Comparison of ENCODE assay signal across 24 mouse cellular contexts in genomic region chr3:79925950-79926697, GRCm38 (mm10). TPM values are rescaled to one million over a fixed set of nuclear protein-coding genes. Genes with fewer than 3 reads are reported as not detected.
DNase-seq lines count a peak whose midpoint lies in the region; ATAC-seq and TF ChIP-seq lines count a peak whose summit lies in the region.
"Had no signal": no experiment of that assay in that cellular context is flagged by ENCODE, and none has a peak within 500 bp of the region (broad histone marks: within the 10 kb centered on the region; RNA-seq: fewer than 3 reads in every experiment).

No protein-coding gene starts in this region.

- no peaks in the 10 kb centered on the region for H3K9me3 ChIP-seq in forebrain, embryonic 13.5 days (replicated peaks)
- H3K9me3 ChIP-seq in forebrain, postnatal 0 days (ENCODE audit: low read length): no peaks in the 10 kb centered on the region
- no peaks in the 10 kb centered on the region for H3K9me3 ChIP-seq in heart, embryonic 16.5 days (replicated peaks; ENCODE audit: control insufficient read depth, low read length)
- H3K9me3 ChIP-seq: embryonic facial prominence, embryonic 15.5 days; forebrain, embryonic 10.5 days; intestine, embryonic 15.5 days; midbrain, embryonic 15.5 days had no signal

- 0 out of 2 replicates have a peak, but pooled peaks have one; percentile 21 for ATAC-seq in forebrain, embryonic 13.5 days
- ATAC-seq in forebrain, postnatal 0 days: no peak
- no peak for ATAC-seq in heart, embryonic 16.5 days (replicated peaks; ENCODE audit: extremely low read depth, insufficient read depth, low FRiP score)
- ATAC-seq: activated CD4-positive, CD25-positive, alpha-beta regulatory T cell, adult 4 months; CD4-positive, CD25-positive, alpha-beta regulatory T cell, adult 4 months; intestine, embryonic 15.5 days; midbrain, embryonic 15.5 days had no signal

- no peak overlapping the region for H3K27ac ChIP-seq in forebrain, embryonic 13.5 days
- H3K27ac ChIP-seq in forebrain, postnatal 0 days (ENCODE audit: low read depth, low read length): no peak overlapping the region
- peak overlapping the region; percentile 68 for H3K27ac ChIP-seq in heart, embryonic 16.5 days (ENCODE audit: low read length)
- H3K27ac ChIP-seq: embryonic facial prominence, embryonic 15.5 days; forebrain, embryonic 10.5 days; gastrocnemius, adult 2 months; hindbrain, embryonic 14.5 days; intestine, embryonic 15.5 days; liver, embryonic 14.5 days; midbrain, embryonic 15.5 days had no signal

- H3K4me1 ChIP-seq in forebrain, embryonic 13.5 days: no peaks in the 10 kb centered on the region
- no peaks in the 10 kb centered on the region for H3K4me1 ChIP-seq in forebrain, postnatal 0 days (ENCODE audit: insufficient read depth)
- H3K4me1 ChIP-seq in heart, embryonic 16.5 days (ENCODE audit: control insufficient read depth, insufficient read depth, low read length): peaks cover 40% of the 10 kb centered on the region
- H3K4me1 ChIP-seq: intestine, embryonic 15.5 days had no signal

- H3K4me3 ChIP-seq in forebrain, embryonic 13.5 days: no peak overlapping the region
- no peak overlapping the region for H3K4me3 ChIP-seq in forebrain, postnatal 0 days (ENCODE audit: low read depth, low read length)
- no peak overlapping the region for H3K4me3 ChIP-seq in heart, embryonic 16.5 days (ENCODE audit: low read length)
- H3K4me3 ChIP-seq: embryonic facial prominence, embryonic 15.5 days; forebrain, embryonic 10.5 days; gastrocnemius, adult 2 months; intestine, embryonic 15.5 days; midbrain, embryonic 15.5 days; myocyte had no signal

- H3K4me2 ChIP-seq in forebrain, embryonic 13.5 days: no peak overlapping the region
- H3K4me2 ChIP-seq in forebrain, postnatal 0 days (ENCODE audit: low read depth): no peak overlapping the region
- no peak overlapping the region for H3K4me2 ChIP-seq in heart, embryonic 16.5 days (ENCODE audit: low read depth, low read length)
- H3K4me2 ChIP-seq: embryonic facial prominence, embryonic 15.5 days; hindbrain, embryonic 14.5 days; intestine, embryonic 15.5 days; midbrain, embryonic 15.5 days had no signal

- no peaks in the 10 kb centered on the region for H3K36me3 ChIP-seq in forebrain, embryonic 13.5 days (ENCODE audit: poor library complexity, severe bottlenecking)
- H3K36me3 ChIP-seq in forebrain, postnatal 0 days (ENCODE audit: insufficient read depth): no peaks in the 10 kb centered on the region
- peaks cover 6% of the 10 kb centered on the region; the same call in 1 of the 2 replicates for H3K36me3 ChIP-seq in heart, embryonic 16.5 days (ENCODE audit: control insufficient read depth, insufficient read depth)
- H3K36me3 ChIP-seq in splenic B cell, adult 2 months (ENCODE audit: control insufficient read depth, insufficient read depth, low read length, poor library complexity, severe bottlenecking): no peaks in the 10 kb centered on the region
- H3K36me3 ChIP-seq: embryonic facial prominence, embryonic 15.5 days; forebrain, embryonic 10.5 days; intestine, embryonic 15.5 days; midbrain, embryonic 15.5 days had no signal

- TF ChIP-seq CTCF in forebrain, postnatal 0 days (IDR thresholded peaks at IDR 0.05; ENCODE audit: low read depth): no peak

- 66% methylated on average over 5 of the region's 5 CpGs for WGBS in forebrain, embryonic 13.5 days
- 69% methylated on average over 5 of the region's 5 CpGs for WGBS in forebrain, postnatal 0 days
- WGBS in heart, embryonic 16.5 days: 67% methylated on average over 5 of the region's 5 CpGs

- H3K27me3 ChIP-seq in forebrain, embryonic 13.5 days: no peaks in the 10 kb centered on the region
- H3K27me3 ChIP-seq in forebrain, postnatal 0 days (ENCODE audit: insufficient read depth, low read length): no peaks in the 10 kb centered on the region
- H3K27me3 ChIP-seq in heart, embryonic 16.5 days (ENCODE audit: control insufficient read depth, insufficient read depth, low read length): no peaks in the 10 kb centered on the region
- no peaks in the 10 kb centered on the region; the same call in 1 of the 2 replicates for H3K27me3 ChIP-seq in splenic B cell, adult 2 months (ENCODE audit: control insufficient read depth, insufficient read depth, low read length, poor library complexity, severe bottlenecking)
- H3K27me3 ChIP-seq: embryonic facial prominence, embryonic 15.5 days; intestine, embryonic 15.5 days; midbrain, embryonic 15.5 days had no signal

- no peak overlapping the region for H3K9ac ChIP-seq in forebrain, embryonic 13.5 days
- H3K9ac ChIP-seq in forebrain, postnatal 0 days: no peak overlapping the region
- no peak overlapping the region for H3K9ac ChIP-seq in heart, embryonic 16.5 days (ENCODE audit: low read length)
- H3K9ac ChIP-seq: embryonic facial prominence, embryonic 15.5 days; hindbrain, embryonic 14.5 days; intestine, embryonic 15.5 days; liver, embryonic 14.5 days; midbrain, embryonic 15.5 days had no signal

- no peak for DNase-seq in forebrain, postnatal 0 days
- DNase-seq in heart, adult 8-10 months (ENCODE audit: low spot score): no peak
- peak; percentile 16 for DNase-seq in ZHBTc4 (ENCODE audit: low read depth, low spot score)
- DNase-seq in splenic B cell, adult 2 months (ENCODE audit: low read depth, low spot score): peak; percentile 4
- no peak for DNase-seq in layer of hippocampus, postnatal 10 days (ENCODE audit: low spot score in 2 of 2)
- no peak for DNase-seq in layer of hippocampus, postnatal 36 days
- DNase-seq: adrenal gland, postnatal 10 days; cerebellum, adult 9-11 months; gastrocnemius, adult 2 months; kidney, adult 9 months; right cerebral cortex, postnatal 14 days; spleen, adult 18-20 months; thymus, postnatal 36 days had no signal

RNA-seq across cellular contexts. Expression of gene Fam198b, which starts 41.8 kb away (rescaled TPM):
- 0.79 and 2.4 TPM in 2 replicates for polyA plus RNA-seq in forebrain, embryonic 13.5 days (2015; fragmentation: Nextera tagmentation; extraction: Ambion mirVana)
- 1.3 and 2.1 TPM in 2 replicates for total RNA-seq in forebrain, postnatal 0 days (2014; rRNA removed)
- 0.87 and 1.1 TPM in 2 replicates for polyA plus RNA-seq in forebrain, postnatal 0 days (2015; fragmentation: Nextera tagmentation; extraction: Ambion mirVana)
- 61.6 and 61.7 TPM in 2 replicates for polyA plus RNA-seq in heart, embryonic 16.5 days (2015; fragmentation: Nextera tagmentation; extraction: Ambion mirVana)
- total RNA-seq in heart, adult 8-10 months (2022): 10 to 100 TPM in 3 of 4 experiments, 1 to 10 TPM in 1; 10.0 to 15.6 (median 15.2) TPM
- total RNA-seq in layer of hippocampus, postnatal 10 days (2021): 1 to 10 TPM; 4.9 to 5.7 TPM
- total RNA-seq in layer of hippocampus, postnatal 36 days (2021): 1 to 10 TPM; 5.1 to 7.0 TPM
- polyA plus RNA-seq: CD4-positive, CD25-positive, alpha-beta regulatory T cell, adult 4 months had no signal

Comparison
In these comparisons a context has a peak if more than half of its experiments do, and no peak if none do; other contexts are left out.
1. DNase-seq: peak in ZHBTc4 (single experiment) and splenic B cell, adult 2 months (single experiment); none in forebrain, postnatal 0 days (single experiment), heart, adult 8-10 months (single experiment), layer of hippocampus, postnatal 10 days (0 of 2) and layer of hippocampus, postnatal 36 days (0 of 2).